Mouse (Mus musculus) kidney, postnatal 0 days (tissue): ENCODE measurements around the gene Camk1d. TPM values are rescaled to one million over a fixed set of nuclear protein-coding genes. Genes with fewer than 3 reads are reported as not detected.

ENCODE experiments used
- ATAC-seq: fragments of 200-750 bp; cut with Nextera tagmentation; replicated peaks from 2 replicates; pipeline ENCODE4 v1.8.0; 2017; ENCODE audit warnings: low read depth, moderate number of reproducible peaks, moderate TSS enrichment, moderate library complexity; ENCODE audit not compliant: low FRiP score
- DNase-seq: peaks from one replicate; pipeline ENCODE4 v3.0.0-alpha.2; 2016; ENCODE audit warnings: low spot score
- H3K27ac ChIP-seq: fragments of 300-500 bp; sonication (generic); 2 replicates; pipeline ENCODE4 v1.5.1; 2014; ENCODE audit warnings: mild to moderate bottlenecking
- H3K27me3 ChIP-seq: fragments of 300-500 bp; sonication (generic); 2 replicates; pipeline ENCODE4 v1.6.1; 2014; ENCODE audit warnings: low read length, mixed read lengths; ENCODE audit not compliant: insufficient read depth
- H3K36me3 ChIP-seq: fragments of 300-500 bp; sonication (generic); 2 replicates; pipeline ENCODE4 v1.6.1; 2014; ENCODE audit warnings: low read length, mixed read lengths; ENCODE audit not compliant: insufficient read depth
- H3K4me1 ChIP-seq: fragments of 300-500 bp; sonication (generic); replicated peaks from 2 replicates; pipeline ENCODE4 v1.6.1; 2014; ENCODE audit warnings: antibody characterized with exemption, low read length, mixed read lengths; ENCODE audit not compliant: insufficient read depth
- H3K4me2 ChIP-seq: fragments of 300-500 bp; sonication (generic); 2 replicates; pipeline ENCODE4 v1.6.1; 2014; ENCODE audit warnings: mild to moderate bottlenecking, low read length, moderate library complexity, mixed read lengths
- H3K4me3 ChIP-seq: fragments of 300-500 bp; sonication (generic); replicated peaks from 2 replicates; pipeline ENCODE4 v1.5.1; 2014; ENCODE audit warnings: low read depth, low read length
- H3K9ac ChIP-seq: fragments of 300-500 bp; sonication (generic); 2 replicates; pipeline ENCODE4 v1.6.1; 2014; ENCODE audit warnings: low read depth, low read length
- H3K9me3 ChIP-seq: fragments of 300-500 bp; sonication (generic); replicated peaks from 2 replicates; pipeline ENCODE4 v1.6.1; 2016; ENCODE audit warnings: low read length, inconsistent platforms, mixed read lengths
- CTCF ChIP-seq: IDR thresholded peaks from 2 replicates; pipeline ENCODE4 v1.5.1; 2016; ENCODE audit warnings: antibody characterized with exemption, low read depth, mild to moderate bottlenecking, moderate library complexity
- WGBS: fragments of 180-500 bp; shearing (Covaris S2); extraction: QIAGEN DNeasy Blood & Tissue Kit; methylation state at CpG from one replicate; pipeline ENCODE4 v1.1.7; 2014; 5-methylcytosine and 5-hydroxymethylcytosine counted together
- polyA plus RNA-seq: library from polyadenylated mRNA; unstranded; fragments of >200 nt; fragmentation: Nextera tagmentation; extraction: Ambion mirVana; gene quantifications from 2 replicates; pipeline ENCODE4 v1.2.1, GENCODE M21; 2015

Gene Camk1d
- polyA plus RNA-seq, result 1.2 and 1.5 TPM in 2 replicates

- peak within 1 kb of the TSS; percentile 19; the same call in 1 of the 2 replicates for H3K9ac ChIP-seq
- H3K27ac ChIP-seq, result no peak within 1 kb of the TSS
- H3K27me3 ChIP-seq, result 0 out of 2 replicates have a peak, but pooled peaks cover 13% of the 10 kb centered on the region
- H3K36me3 ChIP-seq, result no peaks in the 10 kb centered on the region
- peaks cover 2% of the 10 kb centered on the region; the same call in 1 of the 2 replicates for H3K4me1 ChIP-seq
- DNase-seq (peak; percentile 83), ATAC-seq (peak; percentile 90)
- under 1% methylated on average over 74 of the region's 80 CpGs for WGBS
- H3K4me2 ChIP-seq, result peak within 1 kb of the TSS; percentile 98
- H3K4me3 ChIP-seq, result peak within 1 kb of the TSS; percentile 60
- H3K9me3 ChIP-seq, result no peaks in the 10 kb centered on the region
- peak; percentile 63 for TF ChIP-seq CTCF
Observed at GRCm38 (mm10) chr2:5714211-5715053, at the start of gene Camk1d. TSS of gene Camk1d (minus strand) at chr2:5714515.

- no peak for TF ChIP-seq CTCF
- Histone ChIP-seq H3K4me1 (no peaks in the 10 kb centered on the region), H3K36me3 (no peaks in the 10 kb centered on the region), H3K27ac (no peak overlapping the region), H3K9ac (no peak overlapping the region), H3K4me3 (no peak overlapping the region), H3K27me3 (no peaks in the 10 kb centered on the region), H3K9me3 (no peaks in the 10 kb centered on the region), H3K4me2 (no peak overlapping the region)
- 92% methylated on average over 3 of the region's 3 CpGs for WGBS
- ATAC-seq, result no peak
- no peak for DNase-seq
Observed at GRCm38 (mm10) chr2:5762031-5762430, 47.7 kb upstream of the Camk1d start.

GRCm38 (mm10) chr2:5760479-5761008 lies 46.2 kb upstream of the Camk1d start:
- H3K9me3 ChIP-seq, result no peaks in the 10 kb centered on the region
- no peak overlapping the region for H3K4me3 ChIP-seq
- 94% methylated on average over 8 of the region's 8 CpGs for WGBS
- H3K4me1 ChIP-seq, result no peaks in the 10 kb centered on the region
- H3K27ac ChIP-seq, result no peak overlapping the region
- no peaks in the 10 kb centered on the region for H3K36me3 ChIP-seq
- ATAC-seq, result no peak
- H3K9ac ChIP-seq, result no peak overlapping the region
- TF ChIP-seq CTCF, result no peak
- no peaks in the 10 kb centered on the region for H3K27me3 ChIP-seq
- no peak for DNase-seq
- H3K4me2 ChIP-seq, result no peak overlapping the region

GRCm38 (mm10) chr2:5758569-5758968 lies 44.3 kb upstream of the Camk1d start:
- no peak overlapping the region for H3K4me2 ChIP-seq
- H3K27me3 ChIP-seq, result no peaks in the 10 kb centered on the region
- no peaks in the 10 kb centered on the region for H3K9me3 ChIP-seq
- no peak overlapping the region for H3K27ac ChIP-seq
- no peak overlapping the region for H3K4me3 ChIP-seq
- H3K4me1 ChIP-seq, result no peaks in the 10 kb centered on the region
- WGBS, result 86% methylated on average over 2 of the region's 2 CpGs
- H3K9ac ChIP-seq, result no peak overlapping the region
- no peak for TF ChIP-seq CTCF
- ATAC-seq (no peak), DNase-seq (no peak)
- H3K36me3 ChIP-seq, result no peaks in the 10 kb centered on the region

GRCm38 (mm10) chr2:5750872-5751271 lies 36.6 kb upstream of the Camk1d start:
- Histone ChIP-seq H3K27ac (no peak overlapping the region), H3K4me1 (peaks cover 7% of the 10 kb centered on the region; the same call in 1 of the 2 replicates), H3K4me2 (no peak overlapping the region), H3K4me3 (no peak overlapping the region), H3K27me3 (no peaks in the 10 kb centered on the region), H3K36me3 (no peaks in the 10 kb centered on the region), H3K9me3 (no peaks in the 10 kb centered on the region), H3K9ac (no peak overlapping the region)
- no peak for ATAC-seq
- no peak for DNase-seq
- 88% methylated on average over 3 of the region's 3 CpGs for WGBS
- no peak for TF ChIP-seq CTCF

- H3K9me3 ChIP-seq, result no peaks in the 10 kb centered on the region
- TF ChIP-seq CTCF, result no peak
- H3K9ac ChIP-seq, result no peak overlapping the region
- DNase-seq, result no peak
- peaks cover 9% of the 10 kb centered on the region; the same call in 1 of the 2 replicates for H3K4me1 ChIP-seq
- 73% methylated on average over 6 of the region's 6 CpGs for WGBS
- H3K27ac ChIP-seq, result no peak overlapping the region
- H3K4me2 ChIP-seq, result no peak overlapping the region
- ATAC-seq, result no peak
- no peaks in the 10 kb centered on the region for H3K27me3 ChIP-seq
- no peak overlapping the region for H3K4me3 ChIP-seq
- no peaks in the 10 kb centered on the region for H3K36me3 ChIP-seq
Observed at GRCm38 (mm10) chr2:5749210-5749609, 34.9 kb upstream of the Camk1d start.
